Mouse (Mus musculus) kidney, adult 9 months (tissue): ENCODE measurements around the gene Lca5l.

Source experiments
- DNase-seq: peaks from one replicate; pipeline ENCODE4 v3.0.0; 2022

The Lca5l gene

DNA sequence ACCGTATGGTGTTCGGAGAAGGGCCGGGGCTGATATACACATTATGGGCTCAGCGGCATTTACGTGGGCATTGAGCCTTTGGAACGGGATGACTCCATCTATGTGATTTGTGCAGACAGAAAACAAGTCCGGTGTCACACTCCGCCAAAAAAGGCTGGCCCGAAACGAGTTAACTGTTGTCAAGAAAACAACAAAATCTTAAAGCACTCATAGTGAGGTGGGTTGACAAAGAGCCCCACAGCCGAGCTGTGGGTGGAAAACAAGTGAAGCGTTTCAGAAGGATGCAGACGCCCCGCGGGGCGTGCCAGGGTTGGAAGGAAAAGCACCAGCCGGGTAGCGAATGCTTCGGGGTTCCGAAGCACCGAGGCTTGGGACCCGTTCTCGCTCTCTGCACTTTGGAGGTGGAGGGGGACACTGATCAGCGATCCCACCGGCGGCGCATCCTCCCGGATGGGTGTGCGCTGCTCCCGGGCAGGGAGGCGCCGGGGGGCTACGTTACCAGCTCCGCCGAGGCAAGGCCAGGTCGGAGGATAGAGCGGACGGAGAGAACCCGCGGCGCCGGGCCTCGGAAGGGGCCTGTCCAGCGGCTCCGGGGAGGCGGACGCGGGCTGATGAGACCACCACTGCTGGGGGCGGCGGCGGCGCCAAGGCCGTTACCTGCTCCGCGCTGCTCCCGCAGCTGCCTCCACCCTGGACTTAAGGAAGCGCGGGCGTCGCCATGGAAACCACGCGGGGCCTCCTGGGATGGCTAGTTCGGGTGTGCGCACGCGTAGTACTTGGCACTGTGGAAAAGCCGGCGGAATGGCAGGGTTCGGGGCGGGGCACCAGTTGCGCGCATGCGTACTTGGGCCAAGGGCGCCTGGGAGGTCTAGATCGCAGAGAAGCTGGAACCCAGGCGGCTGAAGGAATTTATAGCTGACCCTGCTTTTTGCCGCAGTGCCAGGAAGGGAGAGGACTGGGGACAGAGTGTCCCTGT is at the start of gene Lca5l:
Gene Lca5l, minus strand, starts transcription at position 741 of the 976 bp plus-strand sequence.
- DNase-seq = peak; percentile 99

DNA sequence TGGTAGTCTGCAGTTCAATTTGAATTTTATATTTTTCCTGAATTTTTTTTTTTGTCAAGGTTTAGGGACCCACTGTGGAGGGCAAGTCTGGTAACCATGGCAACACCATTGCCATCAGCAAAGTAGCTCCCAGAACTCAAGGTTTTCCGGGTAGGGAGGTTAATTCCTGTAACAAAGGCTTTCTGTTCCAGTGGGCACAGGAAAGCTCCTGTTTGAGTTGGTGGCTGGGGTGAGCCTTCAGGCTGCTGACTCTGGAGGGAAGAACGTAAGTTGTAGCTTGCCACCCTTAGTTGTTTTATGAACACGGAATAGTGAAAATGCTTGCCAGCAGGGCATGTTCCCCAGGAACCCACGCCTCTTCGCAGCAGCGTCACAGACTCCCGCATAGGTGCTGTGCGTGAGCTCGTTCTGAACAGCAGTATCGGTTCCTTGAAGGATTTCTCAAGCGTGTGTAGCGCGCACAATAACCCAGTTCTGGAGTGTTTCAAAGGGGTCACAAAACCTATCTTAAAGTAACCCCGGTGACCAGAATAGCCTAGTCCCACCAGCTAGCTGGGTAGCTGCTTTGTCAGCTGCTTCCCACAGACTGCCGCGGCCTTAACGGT is 43.4 kb upstream of the Lca5l start, which contains the start of gene B3galt5:
Gene B3galt5, plus strand, starts transcription at position 436 of the 605 bp plus-strand sequence.
- DNase-seq = no peak

DNA sequence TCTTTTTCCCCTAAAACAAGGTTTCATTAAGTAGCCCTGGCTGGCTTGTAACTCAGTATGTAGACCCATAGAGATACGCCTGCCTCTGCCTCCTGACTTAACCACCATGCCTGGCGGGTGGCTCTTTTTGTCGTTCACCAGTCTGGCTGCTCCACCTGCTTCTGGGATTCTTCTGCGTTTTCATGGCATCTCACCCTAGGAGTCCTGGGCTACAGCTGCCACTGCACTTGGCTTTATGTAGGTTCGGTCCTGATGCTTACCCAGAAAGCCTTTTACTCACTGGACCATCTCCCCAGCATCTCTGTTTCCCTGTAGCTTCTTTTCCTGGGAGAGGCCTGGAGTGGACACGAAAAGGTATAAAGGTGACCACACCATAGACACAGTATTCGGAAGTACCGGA is 41.9 kb upstream of the Lca5l start:
- DNase-seq = no peak

DNA sequence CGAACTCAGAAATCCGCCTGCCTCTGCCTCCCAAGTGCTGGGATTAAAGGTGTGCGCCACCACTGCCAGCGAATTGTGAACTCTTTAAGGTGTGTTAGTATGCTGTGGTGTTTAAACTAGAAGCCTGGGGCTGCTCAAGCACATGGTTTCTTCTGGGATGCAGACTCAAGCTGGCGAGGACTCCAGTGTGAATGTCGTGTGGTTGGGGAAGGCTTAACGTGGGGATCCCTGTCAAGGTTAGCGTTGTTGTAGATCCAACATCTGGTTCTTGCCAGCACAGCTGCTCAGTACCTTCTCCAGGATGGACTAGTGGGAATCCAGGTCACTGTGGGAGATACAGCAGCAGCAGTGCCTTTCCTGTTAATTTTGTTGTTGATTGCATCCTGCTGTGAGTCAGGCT is 39.9 kb upstream of the Lca5l start:
- DNase-seq = no peak

DNA sequence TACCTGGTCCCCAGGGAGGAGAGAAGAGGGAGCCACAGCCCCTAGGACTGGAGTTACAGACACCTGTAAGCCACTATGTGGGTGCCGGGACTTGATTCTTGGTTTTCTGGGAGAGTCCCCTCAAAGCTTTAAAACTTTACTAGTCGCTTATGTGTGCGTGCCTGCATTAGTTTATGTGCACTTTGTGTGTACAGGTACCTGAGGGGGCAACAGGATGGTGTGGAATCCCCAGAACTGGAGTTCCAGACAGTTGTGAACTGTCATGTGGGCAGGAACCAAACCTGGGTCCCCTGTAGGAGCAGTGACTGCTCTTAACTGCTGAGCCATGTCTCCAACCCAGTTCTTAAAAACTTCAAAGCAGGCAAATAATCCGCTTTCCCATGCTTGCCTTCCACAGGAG is 39.2 kb upstream of the Lca5l start:
- DNase-seq = no peak

DNA sequence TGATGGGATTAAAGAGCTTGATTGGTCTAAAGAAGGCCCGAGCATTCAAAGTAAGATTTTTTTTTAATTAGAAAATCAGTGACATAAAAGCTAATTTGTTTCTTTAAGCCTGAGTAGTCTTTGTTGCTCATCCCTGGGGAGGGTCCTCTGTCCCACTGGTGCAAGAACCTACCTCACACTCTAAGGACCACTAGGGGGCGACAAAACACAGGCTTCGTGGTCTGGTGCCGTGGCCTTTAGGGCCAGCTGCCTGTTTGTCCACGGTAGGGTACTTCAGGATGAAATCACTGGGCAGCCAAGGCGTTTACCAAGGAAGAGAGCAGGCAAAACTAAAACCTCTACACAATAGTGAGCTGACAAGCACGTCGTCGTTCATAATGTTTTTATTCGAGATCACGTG is 38.3 kb upstream of the Lca5l start:
- peak; percentile 87 for DNase-seq

DNA sequence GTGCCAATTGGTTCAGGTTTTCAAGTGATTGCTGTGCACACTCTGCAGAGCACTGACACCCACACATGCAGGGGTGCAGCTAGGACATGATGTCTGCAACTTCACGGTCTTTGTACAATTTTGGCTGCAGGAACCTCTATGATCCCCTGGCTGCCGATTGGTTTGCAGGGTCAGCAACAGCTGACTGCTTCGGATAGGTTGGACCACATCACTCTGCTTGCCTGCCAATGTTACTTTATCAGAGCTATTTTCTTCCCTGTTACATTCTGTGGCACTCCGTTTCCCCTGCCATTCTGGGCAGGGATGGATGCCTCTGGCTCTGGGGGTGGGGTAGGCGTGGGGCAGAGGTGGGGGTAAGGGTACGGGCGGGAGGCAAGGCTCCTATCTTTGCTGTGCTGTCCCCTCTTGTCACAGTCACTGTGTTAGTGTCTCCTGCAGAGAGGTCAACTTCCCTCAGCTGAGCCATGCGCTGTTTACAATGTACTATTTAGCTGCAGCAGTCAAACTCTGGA is 37.0 kb upstream of the Lca5l start:
- DNase-seq = no peak

DNA sequence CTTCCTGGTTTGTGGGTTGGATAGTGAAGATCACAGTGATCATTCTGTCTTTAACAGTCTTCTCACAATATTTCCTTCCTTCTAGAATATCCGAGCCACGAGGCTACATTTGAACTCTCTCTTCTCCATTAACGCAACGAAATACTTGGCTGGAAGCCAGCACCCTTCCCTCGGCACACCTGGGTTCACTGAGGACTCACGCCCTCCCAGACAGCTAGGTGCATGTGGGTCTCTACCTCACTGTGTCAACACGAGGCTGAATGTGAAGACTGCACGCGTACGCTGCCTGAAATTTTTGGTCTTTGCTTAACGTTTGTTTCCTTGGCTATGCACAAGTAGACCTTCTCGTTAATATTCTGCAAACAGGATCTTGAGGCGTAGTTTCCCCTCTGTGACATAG is 36.4 kb upstream of the Lca5l start:
- no peak for DNase-seq

DNA sequence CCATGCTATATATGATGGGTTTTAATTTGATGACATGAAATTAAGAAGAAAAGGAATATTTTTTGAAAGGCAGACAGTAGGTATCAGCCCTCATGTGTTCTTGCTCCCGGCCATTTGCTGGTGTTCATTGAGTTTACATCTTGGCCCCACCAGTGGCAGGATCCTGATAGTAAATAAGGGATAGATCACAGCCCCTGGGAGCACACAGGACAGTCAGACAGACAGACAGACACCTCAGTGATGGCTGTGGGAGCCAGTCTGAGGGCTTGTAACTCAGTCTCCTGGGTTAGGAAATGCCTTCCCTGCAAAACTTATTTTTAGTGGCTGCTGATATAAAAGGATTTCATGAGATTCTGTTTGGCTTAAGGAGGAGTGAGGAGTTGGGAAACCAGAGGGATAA is 30.4 kb upstream of the Lca5l start:
- no peak for DNase-seq

DNA sequence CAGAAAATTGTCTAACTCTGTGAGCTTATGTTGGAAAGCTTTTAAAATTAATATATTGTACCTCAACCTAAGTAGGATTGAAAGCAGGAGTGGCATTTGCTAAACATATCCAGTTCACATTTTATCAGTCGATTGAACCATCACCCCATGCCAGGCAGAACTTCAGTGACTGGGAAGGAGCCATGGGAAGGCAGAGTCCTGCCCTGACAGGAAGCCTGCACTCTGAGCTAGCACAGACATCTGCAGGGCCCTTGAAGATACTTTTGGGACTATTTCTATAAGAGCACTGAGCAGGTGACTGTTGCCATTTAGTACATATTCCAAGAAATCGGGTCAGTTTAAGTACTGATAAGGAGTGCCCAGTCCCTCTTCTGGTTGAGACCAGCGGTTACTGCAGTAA is 29.9 kb upstream of the Lca5l start:
- DNase-seq = no peak

DNA sequence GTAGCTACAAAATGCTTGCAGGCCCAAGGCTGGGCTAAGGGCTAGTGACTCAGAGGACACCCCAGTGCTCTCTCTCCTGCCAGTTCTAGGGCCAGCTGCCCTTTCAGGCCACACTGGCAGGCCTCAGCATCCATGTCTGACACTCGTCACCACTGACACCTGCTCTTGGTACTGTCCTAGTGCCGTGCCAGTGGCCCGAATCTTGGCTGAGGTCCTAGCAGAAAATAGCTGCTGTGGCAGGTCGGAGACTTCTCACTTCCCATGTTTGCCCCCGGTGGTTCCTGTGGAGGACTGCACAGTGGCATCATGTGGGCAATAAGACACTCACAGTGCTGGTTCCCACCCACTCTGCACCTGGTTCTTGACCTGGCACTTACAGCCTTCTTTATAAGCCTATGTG is 29.4 kb upstream of the Lca5l start:
- no peak for DNase-seq

DNA sequence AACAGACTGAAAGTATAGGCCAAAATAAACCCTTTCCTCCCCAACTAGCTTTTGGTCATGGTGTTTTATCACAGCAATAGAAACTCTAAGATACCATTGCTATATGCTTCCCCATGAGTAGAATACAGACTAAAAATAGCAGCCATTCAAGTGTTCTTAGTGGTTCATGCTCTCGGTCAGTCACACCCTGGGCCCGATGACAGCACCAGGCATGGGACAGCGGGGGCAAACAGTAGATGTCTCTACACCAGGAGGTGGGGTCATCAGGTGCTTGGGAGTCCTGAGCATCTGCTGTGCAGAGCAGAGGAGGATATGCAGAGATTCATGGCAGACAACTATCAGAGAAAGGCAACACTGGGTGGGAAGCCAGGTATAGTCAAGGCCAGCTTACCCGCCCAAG is 21.0 kb upstream of the Lca5l start:
- no peak for DNase-seq

DNA sequence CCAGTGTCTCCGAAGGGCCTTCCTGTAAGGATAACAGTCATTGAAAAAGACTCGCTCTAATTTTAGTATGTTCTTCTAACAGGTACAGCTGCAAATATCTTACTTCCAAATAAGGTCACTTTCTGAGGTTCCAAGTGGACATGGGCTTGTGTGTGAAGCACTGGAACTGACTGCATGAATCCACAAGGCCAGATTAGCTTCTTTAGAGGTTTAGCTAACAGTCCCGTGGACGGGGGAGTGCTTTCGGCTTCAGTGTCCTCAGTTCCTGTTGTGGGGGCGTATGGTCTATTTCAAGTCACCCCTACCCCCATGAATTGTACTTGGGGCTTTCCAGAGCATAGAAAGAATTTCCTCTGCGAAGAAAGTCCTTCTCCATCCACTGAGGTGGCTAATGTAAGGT is 18.8 kb upstream of the Lca5l start:
- DNase-seq = no peak

DNA sequence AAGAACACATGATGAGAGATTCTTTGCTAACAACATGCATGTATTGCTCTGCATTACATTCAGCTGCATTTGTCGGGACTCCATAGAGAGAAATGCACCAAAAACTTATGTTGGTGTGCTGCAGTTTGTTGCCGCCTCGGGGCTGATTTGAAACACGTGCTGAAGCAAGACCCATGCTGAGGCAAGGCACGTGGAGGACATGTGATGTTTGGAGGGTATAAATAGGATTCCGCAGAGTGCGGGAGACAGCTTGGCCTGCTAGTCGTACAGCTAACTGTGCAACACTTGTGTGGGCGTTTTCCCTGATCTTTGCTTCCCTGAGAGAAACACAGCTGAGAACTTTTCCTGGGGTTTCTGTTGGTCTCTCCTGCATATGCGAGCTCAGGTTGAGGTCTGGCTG is 17.7 kb upstream of the Lca5l start:
- no peak for DNase-seq

DNA sequence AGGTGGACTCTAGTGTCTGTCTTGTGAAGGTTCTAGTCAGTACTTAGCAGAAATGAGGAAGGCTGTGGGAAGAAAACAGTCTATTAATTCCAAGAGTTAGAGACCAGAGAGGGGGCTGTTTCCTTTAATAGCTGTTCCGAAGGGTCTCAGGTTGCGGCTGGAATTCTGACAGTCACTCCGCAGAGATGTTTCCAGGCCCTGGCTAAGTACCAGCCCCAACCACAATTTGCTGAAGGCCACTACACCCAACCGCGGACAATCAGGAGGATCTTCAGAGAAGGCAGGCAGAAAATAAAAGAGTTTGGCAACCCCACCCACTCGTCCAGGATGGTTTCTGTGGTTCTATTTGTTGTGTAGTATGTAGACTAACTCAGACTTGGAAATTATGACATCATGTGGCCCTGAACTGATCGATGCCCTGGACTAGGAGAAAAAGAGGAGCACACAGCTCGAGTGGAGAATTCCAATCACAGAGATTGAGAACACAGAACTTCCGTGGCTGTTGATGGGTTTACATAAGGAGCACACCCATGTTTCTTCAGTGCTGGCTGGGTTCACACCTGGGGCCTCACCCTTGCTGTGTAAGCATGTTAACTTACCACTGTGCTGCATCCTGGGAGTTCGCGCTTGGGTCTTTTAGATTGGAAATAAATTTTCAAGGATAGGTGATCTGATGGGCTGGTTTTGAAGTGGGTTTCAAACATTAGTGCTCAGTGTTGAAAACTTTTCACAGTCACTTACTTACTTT is 9.6 kb upstream of the Lca5l start:
- no peak for DNase-seq

DNA sequence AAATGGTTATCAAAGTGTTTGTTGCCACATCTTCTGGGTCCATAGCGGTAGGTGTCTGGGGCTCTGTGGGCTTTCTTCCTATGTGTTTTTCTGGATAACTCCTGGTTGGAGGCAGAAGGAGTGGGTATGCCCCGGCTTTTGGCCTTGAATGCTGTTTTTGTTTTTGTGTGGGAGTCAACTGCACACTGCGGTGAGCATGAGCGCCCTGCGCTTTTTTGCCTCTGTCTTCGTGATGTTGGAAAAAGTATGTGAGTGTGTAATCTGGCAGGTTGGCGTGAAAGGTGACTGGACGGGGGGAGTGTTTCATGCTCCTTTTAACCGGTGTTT is 8.6 kb upstream of the Lca5l start:
- DNase-seq = no peak

DNA sequence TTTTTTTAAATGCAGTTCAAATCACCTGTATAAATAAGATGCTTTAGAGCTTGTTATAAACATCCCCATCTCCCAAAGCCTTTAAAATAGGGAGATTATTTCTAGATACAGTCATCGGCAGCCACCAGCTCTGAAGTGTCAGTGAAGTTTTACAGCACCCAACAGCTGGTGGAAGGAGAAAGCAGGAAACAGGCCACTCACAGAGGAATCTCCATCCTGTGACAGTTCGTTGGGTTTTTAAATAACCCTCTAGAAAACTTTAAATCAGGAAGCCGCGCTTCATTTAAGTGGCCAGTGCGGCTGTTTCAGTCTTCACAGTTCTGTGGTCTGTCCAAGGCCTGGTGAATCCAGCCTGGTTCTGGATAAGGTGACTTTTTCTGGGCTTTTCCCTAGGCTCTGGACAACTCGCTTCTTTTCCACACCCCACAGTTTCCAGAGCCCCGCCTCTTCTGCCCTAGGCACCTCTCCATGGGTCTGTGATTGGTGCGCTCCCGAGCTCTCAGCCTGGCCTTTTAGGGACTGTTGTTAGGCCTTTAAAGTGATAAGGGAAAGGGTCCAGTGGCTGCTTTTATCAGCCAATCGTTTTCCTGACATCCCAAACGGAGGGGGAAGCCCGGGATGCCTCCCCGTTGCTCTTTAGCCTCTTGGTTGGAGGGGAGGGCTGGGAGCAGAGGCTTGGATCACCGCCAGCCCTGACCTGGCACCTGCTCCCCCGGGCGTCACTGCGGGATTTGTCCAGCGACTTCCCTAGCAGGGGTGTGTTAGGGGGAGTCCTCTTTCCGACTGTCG is 8.0 kb upstream of the Lca5l start, which contains the start of gene Sh3bgr:
Gene Sh3bgr, plus strand, starts transcription at position 538 of the 789 bp plus-strand sequence.
- peak; percentile 79 for DNase-seq

DNA sequence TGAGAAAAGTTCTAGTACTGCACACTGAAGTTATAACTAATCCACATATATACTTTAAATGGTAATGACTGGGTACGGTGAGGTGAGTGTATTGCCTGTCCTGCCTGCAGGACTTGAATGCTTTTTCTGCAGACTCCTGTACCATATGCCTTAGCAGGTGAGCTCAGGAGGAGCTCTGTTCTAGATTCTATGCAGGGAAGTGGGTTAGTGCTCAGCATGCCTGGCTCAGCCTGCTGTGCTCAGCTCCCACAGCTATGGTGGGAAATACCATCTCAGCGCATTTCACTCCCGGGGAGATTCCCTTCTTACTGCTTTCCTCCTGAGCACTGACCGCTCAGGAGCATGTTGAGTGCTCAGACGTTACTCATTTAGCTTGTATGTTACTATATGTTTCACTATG is 4.5 kb downstream of the Lca5l start:
- DNase-seq = no peak

DNA sequence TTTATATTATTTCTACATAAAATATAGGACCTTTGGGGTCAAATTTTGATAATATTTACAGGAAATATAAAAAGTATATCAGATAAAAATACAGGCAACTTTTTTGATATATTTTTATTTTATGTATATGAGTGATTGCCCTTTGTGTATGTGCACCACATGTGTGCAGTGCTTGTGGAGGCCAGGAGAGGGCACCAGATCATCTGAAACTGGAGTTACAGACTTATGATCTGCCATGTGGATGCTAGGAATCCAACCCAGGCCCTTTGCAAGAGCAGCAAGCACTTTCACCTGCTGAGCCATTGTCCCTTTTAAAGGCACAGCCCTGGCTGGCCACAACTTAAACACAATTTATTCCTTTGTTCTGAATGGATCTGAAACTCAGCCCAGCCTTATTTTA is 12.9 kb downstream of the Lca5l start:
- no peak for DNase-seq

DNA sequence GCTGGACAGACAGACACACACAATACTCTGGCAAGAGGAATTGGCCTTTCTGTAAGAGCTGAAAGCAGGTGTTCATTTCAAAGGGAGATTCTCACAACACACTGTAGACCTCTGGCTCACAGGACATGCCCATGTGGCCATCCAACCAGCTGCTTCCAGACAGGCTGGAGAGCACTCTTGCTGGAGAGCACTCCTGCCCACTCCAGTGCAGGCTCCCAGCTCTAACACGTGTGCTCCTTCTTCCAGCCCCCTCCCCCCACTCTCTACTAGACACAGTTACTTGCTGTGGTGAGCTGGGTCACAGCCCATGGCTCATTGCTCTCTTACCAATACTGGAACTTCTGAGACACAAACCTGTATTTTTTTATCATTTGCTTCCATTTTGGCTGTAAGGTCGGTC is 16.7 kb downstream of the Lca5l start:
- DNase-seq = no peak

DNA sequence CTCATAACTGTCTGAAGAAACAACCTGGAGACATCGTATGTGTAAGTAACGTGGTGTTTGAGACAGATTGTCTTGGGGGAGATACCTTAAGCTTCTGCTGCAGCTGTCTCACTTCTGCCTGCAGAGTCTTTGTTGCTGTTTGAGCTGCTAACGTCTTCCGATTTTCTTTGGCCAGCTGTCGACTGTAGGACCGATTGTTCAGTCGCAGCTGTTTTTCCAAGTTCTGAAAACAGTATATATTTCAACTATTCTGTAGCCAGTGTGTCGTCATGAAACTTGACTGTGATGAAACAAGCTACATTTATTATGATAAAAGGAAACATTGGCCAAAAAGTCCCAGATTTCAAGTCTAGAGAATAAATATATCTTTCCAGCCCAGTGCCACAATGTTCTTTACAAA is 18.4 kb downstream of the Lca5l start:
- no peak for DNase-seq

DNA sequence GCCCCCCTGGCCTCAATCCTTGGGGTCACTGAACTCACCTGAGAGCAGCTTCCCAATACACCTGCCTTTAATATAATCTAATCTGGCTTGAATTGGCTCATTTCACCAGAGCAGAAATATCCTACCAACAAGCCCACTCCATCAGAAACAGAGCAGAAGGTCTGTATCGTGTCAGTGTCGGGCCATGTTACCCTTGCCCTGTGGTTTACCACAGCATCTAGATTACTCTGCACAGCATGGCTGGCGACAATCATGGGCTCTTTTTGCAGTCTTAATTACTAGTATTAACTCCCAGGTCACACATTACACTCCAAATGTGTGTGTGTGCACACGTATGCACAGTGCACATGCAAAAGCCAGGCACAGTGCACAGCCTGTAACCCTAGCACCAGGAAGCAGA is 23.2 kb downstream of the Lca5l start:
- DNase-seq = no peak
